Mouse (Mus musculus) embryonic facial prominence, embryonic 14.5 days (tissue): ENCODE data around the gene Sycp2. TPM values are rescaled to one million over a fixed set of nuclear protein-coding genes. Genes with fewer than 3 reads are reported as not detected.

Experiments used
- ATAC-seq: fragments of 200-750 bp; cut with Nextera tagmentation; 2 replicates; pipeline ENCODE4 v1.8.0; 2017; ENCODE audit warnings: low read depth, moderate number of reproducible peaks, moderate TSS enrichment
- DNase-seq: peaks from one replicate; pipeline ENCODE4 v3.0.0-alpha.2; 2015; ENCODE audit warnings: low spot score
- H3K27ac ChIP-seq: fragments of 300-500 bp; sonication (generic); replicated peaks from 2 replicates; pipeline ENCODE4 v1.5.1; 2014; ENCODE audit warnings: low read depth, mild to moderate bottlenecking, low read length, moderate library complexity
- H3K27me3 ChIP-seq: fragments of 300-500 bp; sonication (generic); replicated peaks from 2 replicates; pipeline ENCODE4 v1.6.1; 2014; ENCODE audit warnings: low read length; ENCODE audit not compliant: control insufficient read depth, insufficient read depth
- H3K36me3 ChIP-seq: fragments of 300-500 bp; sonication (generic); 2 replicates; pipeline ENCODE4 v1.6.1; 2014; ENCODE audit warnings: low read length, mixed read lengths; ENCODE audit not compliant: control insufficient read depth, insufficient read depth
- H3K4me1 ChIP-seq: fragments of 300-500 bp; sonication (generic); 2 replicates; pipeline ENCODE4 v1.6.1; 2014; ENCODE audit warnings: antibody characterized with exemption, low read length; ENCODE audit not compliant: control insufficient read depth, insufficient read depth
- H3K4me2 ChIP-seq: fragments of 300-500 bp; sonication (generic); 2 replicates; pipeline ENCODE4 v1.6.1; 2014; ENCODE audit warnings: low read depth, mild to moderate bottlenecking, low read length, moderate library complexity, mixed read lengths
- H3K4me3 ChIP-seq: fragments of 300-500 bp; sonication (generic); 2 replicates; pipeline ENCODE4 v1.5.1; 2014; ENCODE audit warnings: low read depth, mild to moderate bottlenecking, low read length
- H3K9ac ChIP-seq: fragments of 300-500 bp; sonication (generic); 2 replicates; pipeline ENCODE4 v1.6.1; 2014; ENCODE audit warnings: low read depth, mild to moderate bottlenecking, low read length, moderate library complexity, mixed read lengths
- H3K9me3 ChIP-seq: fragments of 300-500 bp; sonication (generic); 2 replicates; pipeline ENCODE4 v1.6.1; 2016; ENCODE audit warnings: low read length; ENCODE audit not compliant: control insufficient read depth
- WGBS: fragments of 180-500 bp; shearing (Covaris S2); extraction: QIAGEN DNeasy Blood & Tissue Kit; methylation state at CpG from one replicate; pipeline ENCODE4 v1.1.7; 2014; 5-methylcytosine and 5-hydroxymethylcytosine counted together
- polyA plus RNA-seq: library from polyadenylated mRNA; unstranded; fragments of >200 nt; fragmentation: Nextera tagmentation; extraction: Ambion mirVana; gene quantifications from 2 replicates; pipeline ENCODE4 v1.2.1, GENCODE M21; 2014

Gene Sycp2
- polyA plus RNA-seq, 1 experiment from 2014 or later, result 0.18 TPM

- peak; percentile 8; the same call in 1 of the 2 replicates for ATAC-seq
- H3K36me3 ChIP-seq, result no peaks in the 10 kb centered on the region
- H3K4me3 ChIP-seq, result no peak overlapping the region
- no peaks in the 10 kb centered on the region for H3K27me3 ChIP-seq
- no peak overlapping the region for H3K4me2 ChIP-seq
- 34% methylated on average over 5 of the region's 5 CpGs for WGBS
- no peak overlapping the region for H3K27ac ChIP-seq
- no peak overlapping the region for H3K9ac ChIP-seq
- peak; percentile 4 for DNase-seq
- peaks cover 5% of the 10 kb centered on the region; the same call in 1 of the 2 replicates for H3K4me1 ChIP-seq
- H3K9me3 ChIP-seq, result no peaks in the 10 kb centered on the region
These were observed 80.6 kb downstream of the Sycp2 start for GRCm38 (mm10) chr2:178326750-178327465.

DNA sequence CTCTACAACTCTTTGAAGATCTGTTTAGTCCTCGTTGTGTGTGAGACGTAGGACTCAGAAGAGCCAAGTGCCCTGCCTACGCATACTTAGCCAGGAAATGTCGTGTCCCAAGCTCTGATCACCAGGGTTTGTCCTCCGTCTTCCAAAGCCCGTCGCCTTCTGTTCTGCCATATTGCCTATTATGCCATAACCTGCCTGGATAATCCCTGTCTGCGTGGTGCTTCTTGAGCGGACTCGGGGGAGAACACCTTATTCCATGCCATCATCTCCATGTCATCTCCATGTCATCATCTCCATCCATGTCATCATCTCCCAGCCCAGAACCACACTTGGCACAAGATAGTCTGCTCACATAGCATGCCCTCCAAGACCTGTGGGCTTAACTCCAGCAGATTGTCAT lies 81.4 kb downstream of the Sycp2 start:
- no peak for DNase-seq
- H3K4me3 ChIP-seq, result no peak overlapping the region
- ATAC-seq, result no peak
- no peaks in the 10 kb centered on the region for H3K9me3 ChIP-seq
- no peak overlapping the region for H3K27ac ChIP-seq
- H3K4me1 ChIP-seq, result peaks cover 5% of the 10 kb centered on the region; the same call in 1 of the 2 replicates
- no peak overlapping the region for H3K4me2 ChIP-seq
- no peaks in the 10 kb centered on the region for H3K27me3 ChIP-seq
- no peak overlapping the region for H3K9ac ChIP-seq
- 89% methylated on average over 10 of the region's 10 CpGs for WGBS
- no peaks in the 10 kb centered on the region for H3K36me3 ChIP-seq

GRCm38 (mm10) chr2:178324818-178325217 lies 82.7 kb downstream of the Sycp2 start:
- ATAC-seq (no peak), DNase-seq (no peak)
- 84% methylated on average over 4 of the region's 4 CpGs for whole genome bisulfite sequencing
- Histone ChIP-seq H3K9ac (no peak overlapping the region), H3K4me1 (peaks cover 5% of the 10 kb centered on the region; the same call in 1 of the 2 replicates), H3K9me3 (no peaks in the 10 kb centered on the region), H3K4me3 (no peak overlapping the region), H3K27me3 (no peaks in the 10 kb centered on the region), H3K27ac (no peak overlapping the region), H3K36me3 (no peaks in the 10 kb centered on the region), H3K4me2 (no peak overlapping the region)

DNA sequence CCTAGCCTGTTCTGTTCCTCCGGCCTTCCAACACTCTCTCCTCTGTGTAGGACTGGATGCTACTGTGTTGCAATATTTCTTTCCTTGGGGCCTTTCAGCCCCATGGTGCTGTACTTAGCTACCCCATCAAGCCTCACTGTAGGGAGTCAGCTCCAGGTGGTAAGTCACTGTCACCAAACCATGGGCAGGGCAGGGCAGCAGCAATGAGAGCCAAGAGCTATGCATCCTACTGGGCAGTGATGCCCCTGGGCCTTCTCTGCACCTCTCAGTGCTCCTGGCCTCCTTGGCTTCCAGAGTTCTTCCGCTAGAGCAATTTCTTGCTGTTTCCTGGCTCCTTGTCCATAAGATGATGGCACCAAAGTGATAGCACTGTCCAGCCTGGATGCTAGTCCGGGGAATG lies 83.1 kb downstream of the Sycp2 start:
- Histone ChIP-seq H3K36me3 (no peaks in the 10 kb centered on the region), H3K4me3 (no peak overlapping the region), H3K27me3 (no peaks in the 10 kb centered on the region), H3K9me3 (no peaks in the 10 kb centered on the region), H3K27ac (no peak overlapping the region), H3K4me1 (peaks cover 5% of the 10 kb centered on the region; the same call in 1 of the 2 replicates), H3K4me2 (no peak overlapping the region), H3K9ac (no peak overlapping the region)
- ATAC-seq (no peak), DNase-seq (no peak)
- WGBS, result 94% methylated on average over 3 of the region's 3 CpGs

- Histone ChIP-seq H3K27me3 (no peaks in the 10 kb centered on the region), H3K4me2 (no peak overlapping the region), H3K9me3 (no peaks in the 10 kb centered on the region), H3K4me1 (no peaks in the 10 kb centered on the region), H3K4me3 (no peak overlapping the region), H3K36me3 (no peaks in the 10 kb centered on the region), H3K27ac (no peak overlapping the region), H3K9ac (no peak overlapping the region)
- DNase-seq, result no peak
- WGBS, result 87% methylated on average over 10 of the region's 10 CpGs
- no peak for ATAC-seq
These were observed 86.2 kb downstream of the Sycp2 start for GRCm38 (mm10) chr2:178321271-178321670.

DNA sequence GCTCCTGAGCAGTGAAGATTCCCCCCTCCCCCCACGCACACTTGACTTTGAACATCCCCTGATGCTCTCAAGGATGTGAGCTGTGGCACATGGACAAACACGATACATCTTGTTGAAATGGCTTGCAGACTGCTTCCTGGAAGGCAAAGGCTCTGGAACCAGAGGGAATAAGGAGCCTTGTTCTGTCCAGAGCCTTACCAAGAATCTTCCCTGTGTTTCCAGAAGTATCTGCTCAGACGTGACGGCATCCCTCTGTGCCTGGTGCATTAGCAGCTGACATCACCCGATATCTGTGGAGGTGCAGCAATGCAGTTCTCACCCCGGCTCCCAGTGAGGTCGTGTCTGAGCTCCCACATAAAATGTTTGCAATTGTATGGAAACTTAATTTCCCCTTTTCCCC lies 87.7 kb downstream of the Sycp2 start:
- Histone ChIP-seq H3K27ac (no peak overlapping the region), H3K27me3 (no peaks in the 10 kb centered on the region), H3K9me3 (no peaks in the 10 kb centered on the region), H3K9ac (no peak overlapping the region), H3K4me2 (no peak overlapping the region), H3K4me1 (no peaks in the 10 kb centered on the region), H3K4me3 (no peak overlapping the region), H3K36me3 (no peaks in the 10 kb centered on the region)
- 77% methylated on average over 7 of the region's 7 CpGs for WGBS
- no peak for ATAC-seq
- no peak for DNase-seq

- H3K9me3 ChIP-seq, result no peaks in the 10 kb centered on the region
- H3K4me2 ChIP-seq, result no peak overlapping the region
- DNase-seq (no peak), ATAC-seq (no peak)
- H3K9ac ChIP-seq, result no peak overlapping the region
- WGBS, result 70% methylated on average over 1 of the region's 1 CpGs
- no peaks in the 10 kb centered on the region for H3K27me3 ChIP-seq
- H3K27ac ChIP-seq, result no peak overlapping the region
- no peaks in the 10 kb centered on the region for H3K4me1 ChIP-seq
- no peak overlapping the region for H3K4me3 ChIP-seq
- no peaks in the 10 kb centered on the region for H3K36me3 ChIP-seq
These were observed 91.2 kb downstream of the Sycp2 start for GRCm38 (mm10) chr2:178316281-178316680.

DNA sequence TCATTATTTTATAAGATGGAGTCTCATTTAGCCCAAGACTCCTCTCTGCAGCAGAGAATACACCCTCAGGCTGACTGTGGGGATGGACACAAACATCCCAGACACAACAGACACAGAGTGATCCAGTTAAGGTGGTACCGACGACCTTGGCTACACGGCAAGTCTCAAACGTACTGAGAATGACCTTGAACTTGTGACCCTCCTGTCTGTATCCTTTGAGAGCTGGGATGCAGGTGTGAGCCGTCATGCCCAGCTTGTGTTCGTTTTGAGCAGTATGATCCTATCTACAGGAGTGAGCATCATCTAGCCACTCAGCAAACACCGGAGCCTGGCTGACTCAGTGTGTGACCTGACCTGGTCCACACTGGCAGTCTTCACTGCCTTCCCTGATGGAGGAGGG lies 93.9 kb downstream of the Sycp2 start:
- DNase-seq (no peak), ATAC-seq (no peak)
- no peak overlapping the region for H3K4me3 ChIP-seq
- H3K9me3 ChIP-seq, result no peaks in the 10 kb centered on the region
- no peak overlapping the region for H3K4me2 ChIP-seq
- no peaks in the 10 kb centered on the region for H3K4me1 ChIP-seq
- no peak overlapping the region for H3K27ac ChIP-seq
- H3K36me3 ChIP-seq, result no peaks in the 10 kb centered on the region
- no peak overlapping the region for H3K9ac ChIP-seq
- WGBS, result 75% methylated on average over 7 of the region's 7 CpGs
- no peaks in the 10 kb centered on the region for H3K27me3 ChIP-seq

DNA sequence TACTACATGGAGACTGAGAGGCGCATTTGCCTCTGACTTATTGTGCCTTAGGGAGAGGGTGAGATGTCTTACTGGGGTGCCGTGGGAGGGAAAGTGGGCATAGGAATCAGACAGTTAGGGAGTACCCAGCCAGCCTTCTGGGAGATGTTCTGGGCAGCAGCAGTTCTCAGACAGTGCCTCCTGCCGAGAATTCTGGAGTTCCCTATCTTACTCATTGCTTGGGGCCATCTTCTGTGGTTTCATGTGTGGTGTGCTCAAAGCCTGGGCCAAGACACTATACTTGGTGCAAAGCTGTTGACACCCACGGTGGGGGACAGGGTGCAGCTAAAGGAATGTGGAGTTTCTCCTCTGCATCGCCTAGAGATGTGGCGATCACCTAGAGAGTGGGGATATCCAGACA lies 102.8 kb downstream of the Sycp2 start:
- ATAC-seq (no peak), DNase-seq (no peak)
- Histone ChIP-seq H3K27ac (no peak overlapping the region), H3K4me1 (no peaks in the 10 kb centered on the region), H3K4me2 (no peak overlapping the region), H3K36me3 (no peaks in the 10 kb centered on the region), H3K27me3 (no peaks in the 10 kb centered on the region), H3K9me3 (no peaks in the 10 kb centered on the region), H3K9ac (no peak overlapping the region), H3K4me3 (no peak overlapping the region)
- 81% methylated on average over 5 of the region's 6 CpGs for WGBS
